Mouse (Mus musculus) stomach, postnatal 0 days (tissue): ENCODE measurements around the gene Gabrg3.
"Not testable (repeated sequence)": the region's sequence is repeated elsewhere in the genome, so short reads cannot be mapped to it uniquely, and the experiment has no call there.

Experiments
- CTCF ChIP-seq: IDR thresholded peaks from 2 replicates; pipeline ENCODE4 v1.5.1; 2016; ENCODE audit warnings: antibody characterized with exemption, low read depth, mild to moderate bottlenecking, moderate library complexity
- EP300 ChIP-seq: optimal IDR thresholded peaks from 2 replicates; pipeline ENCODE3; 2016; ENCODE audit warnings: antibody characterized with exemption

- TF ChIP-seq CTCF, EP300: not testable (repeated sequence)
Measured at GRCm38 (mm10) chr7:57175891-57176545, 211.0 kb downstream of the Gabrg3 start.
